Mouse (Mus musculus): Measurements from ENCODE around the gene Fbrs. TPM values are rescaled to one million over a fixed set of nuclear protein-coding genes. Genes with fewer than 3 reads are reported as not detected.
A peak's percentile ranks its signal among the peaks of the same experiment; 100 is the strongest.
"Not testable (repeated sequence)": the region's sequence is repeated elsewhere in the genome, so short reads cannot be mapped to it uniquely, and the experiment has no call there.

Fbrs gene
- 21.0 and 26.6 TPM in 2 replicates for polyA plus RNA-seq (2012; rRNA removed)

DNA sequence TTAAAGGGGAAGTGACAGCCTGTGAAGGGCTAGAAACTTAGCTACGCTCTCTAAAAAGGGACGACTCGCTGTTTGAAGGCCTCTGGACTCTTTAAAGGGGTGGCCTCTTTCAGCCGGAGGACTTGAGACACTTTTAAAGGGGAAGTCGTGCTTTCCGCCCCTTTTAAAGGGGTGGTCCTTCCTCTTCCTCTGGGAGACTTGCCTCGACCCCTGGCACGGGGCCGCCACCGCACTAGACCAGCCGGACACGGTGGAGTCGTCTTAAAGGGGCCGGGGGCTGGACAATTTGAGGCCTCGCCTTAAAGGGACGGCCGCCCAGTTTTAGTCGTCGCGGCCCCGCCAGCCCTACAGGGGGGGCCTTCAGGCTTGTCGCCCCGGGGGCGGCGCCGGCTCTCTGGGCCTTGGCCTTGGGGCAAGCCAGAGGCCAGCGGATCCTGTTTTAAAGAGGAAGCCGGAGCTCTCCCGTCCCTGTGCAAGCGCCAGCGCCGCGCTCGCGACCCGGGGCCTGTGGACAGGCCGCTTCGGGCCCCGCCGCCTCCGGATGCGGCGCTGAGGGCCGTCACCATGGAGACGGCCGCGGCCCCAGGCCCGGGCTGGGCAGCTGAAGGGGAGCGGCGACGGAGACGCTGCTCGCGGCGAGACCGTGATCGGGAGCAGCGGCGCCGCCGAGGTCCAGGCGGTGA is at the start of gene Fbrs:
Gene Fbrs, plus strand, starts transcription at position 565 of the 683 bp plus-strand sequence.
- under 1% methylated on average over 61 of the region's 62 CpGs for WGBS
- DNase-seq (ENCODE audit: low read depth, low spot score): peak; percentile 83

- DNase-seq (ENCODE audit: low read depth, low spot score): no peak
- WGBS: 94% methylated on average over 4 of the region's 4 CpGs
Measured at GRCm38 (mm10) chr7:127435206-127435605, 43.8 kb upstream of the Fbrs start.

DNA sequence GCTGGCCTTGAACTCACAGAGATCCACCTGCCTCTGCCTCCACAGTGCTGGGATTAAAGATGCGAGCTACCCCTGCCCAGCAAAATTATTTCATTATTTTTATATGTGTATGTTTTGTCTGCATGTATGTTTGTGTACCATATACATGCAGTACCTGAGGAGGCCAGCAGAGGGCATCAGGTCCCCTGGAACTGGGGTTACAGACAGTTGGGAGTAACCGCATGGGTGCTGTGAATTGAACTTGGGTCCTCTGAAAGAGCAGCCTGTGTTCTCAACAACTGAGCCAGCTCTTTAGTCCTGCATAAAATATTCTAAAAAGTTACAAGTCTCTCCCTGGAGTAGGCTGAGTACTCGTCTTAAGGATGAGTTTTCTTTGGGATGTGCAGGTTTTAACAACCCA is 41.3 kb upstream of the Fbrs start:
- no peak for DNase-seq (ENCODE audit: low read depth, low spot score)
- 90% methylated on average over 3 of the region's 3 CpGs for WGBS

DNA sequence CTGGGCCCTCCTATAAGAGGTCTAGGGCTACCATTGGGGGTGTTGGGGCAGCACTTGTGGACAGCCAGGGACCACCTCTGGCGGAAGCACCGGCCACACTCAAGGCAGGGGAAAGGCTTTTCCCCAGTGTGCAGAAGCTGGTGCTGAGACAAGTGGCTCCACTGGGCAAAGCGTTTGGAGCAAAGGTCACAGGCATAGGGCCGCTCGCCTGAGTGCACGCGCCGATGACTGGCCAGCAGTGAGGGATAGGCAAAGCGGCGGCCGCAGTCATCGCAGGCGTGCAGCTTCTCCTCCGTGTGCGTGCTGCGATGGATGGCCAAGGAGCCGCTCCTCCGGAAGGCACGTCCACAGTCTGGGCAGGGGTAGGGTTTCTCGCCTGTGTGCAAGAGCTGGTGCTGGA is 35.0 kb upstream of the Fbrs start:
- no peak for DNase-seq (ENCODE audit: low read depth, low spot score)
- 95% methylated on average over 20 of the region's 20 CpGs for WGBS

GRCm38 (mm10) chr7:127448521-127449300 is 30.3 kb upstream of the Fbrs start, which contains the start of gene Zfp689:
Gene Zfp689, minus strand, starts transcription at chr7:127449158.
- WGBS: under 1% methylated on average over 54 of the region's 54 CpGs
- DNase-seq (ENCODE audit: low read depth, low spot score): peak; percentile 99

GRCm38 (mm10) chr7:127449966-127450365 is 29.0 kb upstream of the Fbrs start:
- 60% methylated on average over 7 of the region's 7 CpGs for WGBS
- no peak for DNase-seq (ENCODE audit: low read depth, low spot score)

GRCm38 (mm10) chr7:127453056-127453455 is 25.9 kb upstream of the Fbrs start:
- WGBS: 83% methylated on average over 2 of the region's 2 CpGs
- no peak for DNase-seq (ENCODE audit: low read depth, low spot score)

DNA sequence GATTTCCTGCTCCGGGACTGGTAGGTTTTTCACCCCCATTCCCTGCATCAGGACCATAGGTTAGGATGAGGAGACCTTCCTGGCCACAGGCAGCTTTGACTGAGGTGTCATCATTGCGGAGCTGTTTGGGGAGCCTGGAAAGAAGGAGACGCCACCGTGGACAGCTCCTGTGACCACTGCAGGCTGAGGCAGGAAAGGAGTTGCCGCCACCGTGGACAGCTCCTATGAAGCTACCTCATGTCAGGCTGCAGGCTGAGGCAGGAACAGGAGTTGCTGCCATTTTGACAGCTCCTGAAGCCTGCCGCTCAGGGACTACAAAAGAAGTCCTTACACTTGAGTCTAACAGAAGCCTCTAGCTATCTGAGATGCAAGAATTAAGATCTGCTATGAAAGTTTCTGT is 24.1 kb upstream of the Fbrs start:
- DNase-seq (ENCODE audit: low read depth, low spot score): no peak
- WGBS: 90% methylated on average over 7 of the region's 7 CpGs

DNA sequence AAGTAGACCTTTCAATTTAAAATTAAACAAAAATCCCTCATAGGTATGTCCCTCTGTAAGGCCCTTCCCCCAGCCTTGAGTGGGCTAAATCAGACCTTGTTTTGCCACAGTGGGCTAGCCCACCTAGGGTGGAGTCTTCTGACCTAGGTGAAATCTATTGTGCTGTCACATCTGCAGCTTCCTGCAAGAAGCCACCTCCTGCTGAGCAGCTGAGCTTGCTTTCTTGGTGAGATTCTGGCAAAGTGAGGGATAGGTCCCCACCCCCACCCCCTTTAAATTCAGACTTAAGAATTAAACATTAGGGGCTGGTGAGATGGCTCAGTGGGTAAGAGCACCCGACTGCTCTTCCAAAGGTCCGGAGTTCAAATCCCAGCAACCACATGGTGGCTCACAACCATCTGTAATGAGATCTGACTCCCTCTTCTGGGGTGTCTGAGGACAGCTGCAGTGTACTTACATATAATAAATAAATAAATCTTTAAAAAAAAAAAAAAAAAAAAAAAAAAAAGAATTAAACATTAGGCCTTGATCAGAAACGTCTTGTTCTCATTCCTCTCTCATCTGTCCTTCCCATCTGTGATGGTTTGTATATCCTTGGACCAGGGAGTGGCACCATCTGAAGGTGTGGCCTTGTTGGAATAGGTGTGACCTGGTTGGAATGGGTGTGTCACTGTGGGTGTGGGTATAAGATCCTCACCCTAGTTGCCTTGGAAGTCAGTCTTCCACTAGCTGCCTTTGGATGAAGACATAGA is 20.5 kb upstream of the Fbrs start:
- DNase-seq (ENCODE audit: low read depth, low spot score): not testable (repeated sequence)
- 70% methylated on average over 3 of the region's 3 CpGs for WGBS

DNA sequence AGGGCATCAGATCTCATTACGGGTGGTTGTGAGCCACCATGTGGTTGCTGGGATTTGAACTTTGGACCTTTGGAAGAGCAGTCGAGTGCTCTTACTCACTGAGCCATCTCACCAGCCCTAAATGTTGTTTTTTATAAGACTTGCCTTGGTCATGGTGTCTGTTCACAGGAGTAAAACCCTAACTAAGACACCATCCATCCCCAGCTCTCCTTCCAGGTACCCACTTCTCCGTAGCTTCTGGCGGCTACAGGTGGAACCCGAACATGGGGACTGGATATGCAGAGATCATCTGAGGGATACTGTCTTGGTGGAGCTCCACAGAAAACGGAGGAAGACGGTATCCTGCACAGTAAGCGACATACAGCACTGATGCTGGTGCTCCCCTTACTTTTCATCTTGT is 19.7 kb upstream of the Fbrs start, which contains the start of gene Prr14:
Gene Prr14, plus strand, starts transcription at position 301 of the 400 bp plus-strand sequence.
- WGBS: 96% methylated on average over 8 of the region's 8 CpGs
- DNase-seq (ENCODE audit: low read depth, low spot score): not testable (repeated sequence)

DNA sequence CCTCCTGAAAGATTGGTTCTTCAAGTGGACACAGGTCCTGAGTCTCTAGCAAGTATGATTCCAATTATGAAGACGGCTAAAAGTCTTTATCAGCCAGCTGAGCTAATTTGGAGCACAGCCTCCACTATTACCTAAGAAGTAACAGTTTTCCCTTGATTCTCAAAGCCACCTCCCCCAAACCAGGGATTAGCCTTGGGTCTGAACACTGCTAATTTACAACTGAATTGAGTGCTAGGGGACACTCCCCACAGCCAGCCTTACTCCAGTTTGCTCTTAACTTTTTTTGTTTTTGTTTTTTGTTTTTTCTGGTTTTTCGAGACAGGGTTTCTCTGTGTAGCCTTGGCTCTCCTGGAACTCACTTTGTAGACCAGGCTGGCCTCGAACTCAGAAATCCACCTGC is 13.8 kb upstream of the Fbrs start:
- no peak for DNase-seq (ENCODE audit: low read depth, low spot score)
- 93% methylated on average over 3 of the region's 3 CpGs for WGBS

DNA sequence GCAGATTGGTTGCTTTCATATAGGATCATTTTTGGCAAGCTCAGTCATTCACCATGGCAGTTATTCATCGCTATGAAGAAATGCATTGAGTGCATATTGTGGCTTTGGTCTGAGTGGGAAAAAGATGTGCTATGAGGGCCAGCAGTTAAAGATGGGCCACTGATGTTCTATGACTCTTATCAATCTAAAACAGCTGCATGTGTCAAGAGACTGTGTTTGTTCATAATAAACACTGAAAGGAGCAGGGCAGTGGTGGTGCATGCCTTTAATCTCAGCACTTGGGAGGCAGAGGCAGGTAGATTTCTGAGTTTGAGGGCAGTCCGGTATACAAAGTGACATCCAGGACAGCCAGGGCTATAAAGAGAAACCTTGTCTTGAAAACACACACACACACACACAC is 13.3 kb upstream of the Fbrs start:
- WGBS: 96% methylated on average over 2 of the region's 2 CpGs

DNA sequence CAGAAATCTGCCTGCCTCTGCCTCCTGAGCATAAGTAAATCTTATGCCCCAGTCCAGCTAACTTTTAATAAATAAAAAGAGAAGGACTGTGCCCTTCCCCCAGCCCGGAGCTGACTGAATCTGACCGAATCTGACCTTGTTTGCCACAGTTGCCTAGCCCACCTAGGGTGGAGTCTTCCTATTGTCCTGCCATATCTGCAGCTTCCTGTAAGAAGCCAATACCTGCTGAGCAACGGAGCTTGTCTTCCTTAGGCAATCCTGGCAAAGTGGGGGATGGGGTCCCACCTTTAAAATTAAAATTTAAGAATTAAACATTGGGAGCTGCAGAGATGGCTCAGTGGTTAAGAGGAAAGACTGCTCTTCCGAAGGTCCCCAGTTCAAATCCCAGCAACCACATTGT is 12.4 kb upstream of the Fbrs start:
- no peak for DNase-seq (ENCODE audit: low read depth, low spot score)
- 91% methylated on average over 4 of the region's 4 CpGs for WGBS

More for the DNA sequence above, 13.3 kb upstream of the Fbrs start:
- DNase-seq (ENCODE audit: low read depth, low spot score): not testable (repeated sequence)

GRCm38 (mm10) chr7:127470011-127470715 is 8.8 kb upstream of the Fbrs start:
- 7% methylated on average over 10 of the region's 10 CpGs for WGBS
- no peak for DNase-seq (ENCODE audit: low read depth, low spot score)

GRCm38 (mm10) chr7:127470743-127471645 is 8.0 kb upstream of the Fbrs start:
- DNase-seq (ENCODE audit: low read depth, low spot score): peak; percentile 92
- under 1% methylated on average over 46 of the region's 46 CpGs for WGBS

- DNase-seq (ENCODE audit: low read depth, low spot score): no peak
- WGBS: under 1% methylated on average over 25 of the region's 25 CpGs
Measured at GRCm38 (mm10) chr7:127471646-127472010, 7.4 kb upstream of the Fbrs start.

DNA sequence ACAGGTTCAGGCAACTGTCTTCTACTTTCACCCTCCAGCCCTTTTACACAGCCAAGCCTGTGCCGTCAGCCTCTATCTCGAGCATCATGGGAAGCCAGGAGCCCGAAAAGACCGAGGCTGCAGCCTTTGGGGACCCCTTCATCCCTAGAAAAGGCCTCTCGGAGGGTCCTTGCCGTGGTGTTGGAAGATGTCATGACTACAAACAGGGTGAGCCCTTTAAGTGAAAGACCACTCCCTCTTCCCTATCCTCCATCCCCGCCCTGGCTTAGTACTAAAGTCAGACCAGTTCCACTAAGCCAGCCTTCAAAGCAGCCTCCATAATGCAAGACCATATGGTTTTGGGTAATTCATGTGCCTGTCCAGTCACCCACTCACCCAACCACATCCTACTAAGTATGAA is 6.9 kb upstream of the Fbrs start:
- DNase-seq (ENCODE audit: low read depth, low spot score): no peak
- WGBS: under 1% methylated on average over 7 of the region's 7 CpGs

DNA sequence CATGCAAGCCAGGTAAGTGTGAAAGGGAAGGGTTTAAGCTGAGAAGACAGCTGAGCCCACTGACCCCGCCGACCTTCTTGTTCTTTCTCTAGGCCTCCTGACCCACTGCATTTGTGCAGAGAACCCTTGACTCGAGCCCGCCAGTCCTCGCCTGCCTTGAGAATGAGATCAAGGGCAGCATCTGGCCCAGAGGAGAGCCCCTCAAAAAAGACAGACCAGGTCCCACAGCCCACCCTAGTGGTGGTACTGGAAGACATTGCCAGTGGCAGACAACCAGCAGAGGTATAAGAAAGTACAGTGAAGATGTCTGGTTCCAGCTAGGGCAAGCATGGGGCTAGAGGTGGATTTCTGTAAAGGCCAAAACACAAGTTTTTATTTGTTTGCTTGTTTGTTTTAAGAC is 5.3 kb upstream of the Fbrs start:
- DNase-seq (ENCODE audit: low read depth, low spot score): no peak
- 91% methylated on average over 5 of the region's 5 CpGs for WGBS
